Mouse (Mus musculus) thymus, postnatal 25 days (tissue): Measurements from ENCODE around the gene Dip2c.

Source experiments
- DNase-seq: peaks from one replicate; pipeline ENCODE4 v3.0.0; 2022

Dip2c gene

GRCm38 (mm10) chr13:9684153-9684923 lies 408.0 kb downstream of the Dip2c start:
- DNase-seq: no peak

DNA sequence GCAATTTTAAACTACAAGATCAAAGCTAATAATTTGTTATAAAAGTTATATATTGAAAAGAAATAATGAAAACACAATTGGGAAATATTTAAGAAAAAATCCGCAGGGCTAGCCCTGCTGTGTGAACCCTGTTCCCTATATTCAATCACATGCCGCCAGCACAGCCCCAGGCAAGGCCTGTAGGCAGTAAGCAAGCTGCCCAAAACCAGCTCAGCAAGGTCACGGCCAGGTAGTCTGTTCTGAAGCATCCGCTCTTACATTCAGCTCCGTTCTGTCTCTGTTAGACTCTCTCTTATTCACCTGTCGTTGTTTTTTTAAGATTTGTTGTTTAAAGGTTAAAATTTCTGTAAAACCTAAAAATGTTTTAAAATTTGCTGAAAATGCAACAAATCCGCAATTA lies 409.9 kb downstream of the Dip2c start:
- DNase-seq: no peak

- DNase-seq: no peak
These were observed 410.4 kb downstream of the Dip2c start for GRCm38 (mm10) chr13:9686765-9687164.

- no peak for DNase-seq
These were observed 413.0 kb downstream of the Dip2c start for GRCm38 (mm10) chr13:9689366-9689765.

GRCm38 (mm10) chr13:9692876-9693275 lies 416.5 kb downstream of the Dip2c start:
- no peak for DNase-seq

DNA sequence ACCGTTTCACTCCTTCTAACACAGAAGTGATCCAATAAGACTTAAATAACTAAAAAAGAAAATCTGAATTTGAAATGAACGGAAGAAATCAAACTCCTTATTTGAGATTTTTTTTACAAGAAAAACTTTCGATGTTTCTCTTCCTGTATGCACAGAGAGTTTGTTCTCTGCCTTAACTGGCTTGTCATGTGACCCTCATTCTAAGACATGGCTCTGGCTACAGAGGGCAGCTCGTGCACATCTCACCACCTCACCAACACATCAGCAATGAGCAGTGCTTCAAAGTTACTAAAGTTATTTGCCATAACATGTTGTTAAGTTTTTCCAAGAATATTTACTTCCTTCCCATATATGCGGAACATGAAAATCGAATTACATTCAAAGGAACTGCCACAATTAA lies 418.3 kb downstream of the Dip2c start:
- DNase-seq: no peak

DNA sequence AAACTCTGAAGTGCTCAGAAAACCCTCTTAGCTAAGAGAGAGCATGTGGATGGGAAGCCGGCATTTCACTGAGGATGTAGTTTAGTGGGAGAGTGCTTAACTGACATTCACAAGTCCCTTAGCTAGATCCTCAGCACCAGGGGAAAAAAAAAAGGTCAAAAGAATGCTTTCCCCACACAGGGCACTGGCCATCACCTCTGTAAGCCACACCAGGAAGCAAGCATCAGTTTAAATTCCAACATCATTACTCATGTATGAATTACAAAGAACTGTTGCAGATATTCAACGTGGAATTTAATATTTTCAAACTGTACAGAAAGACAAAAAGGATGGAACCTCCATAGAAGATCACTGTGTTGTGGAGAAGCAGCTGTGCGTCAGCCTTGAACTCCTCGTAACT lies 419.1 kb downstream of the Dip2c start:
- DNase-seq: no peak

DNA sequence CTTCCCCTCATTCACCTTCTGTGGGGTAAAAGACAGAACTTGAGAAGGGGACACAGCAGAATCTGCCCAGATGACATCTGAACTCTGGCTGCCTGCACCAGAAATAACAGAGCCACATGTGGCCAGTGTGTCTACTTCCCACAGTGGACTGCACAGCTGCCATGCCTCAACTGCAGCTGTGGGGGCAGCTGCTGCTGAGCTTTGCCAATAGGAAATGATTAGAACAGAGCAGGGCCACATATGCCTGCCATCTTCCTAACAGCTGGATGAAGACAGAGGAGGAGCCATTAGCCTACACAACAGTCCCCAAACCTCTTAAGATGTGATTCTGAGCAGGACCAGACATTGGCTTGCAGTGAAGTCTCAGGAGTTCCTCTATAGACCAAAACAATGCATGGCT lies 419.5 kb downstream of the Dip2c start:
- no peak for DNase-seq

GRCm38 (mm10) chr13:9697340-9697739 lies 421.0 kb downstream of the Dip2c start:
- no peak for DNase-seq

DNA sequence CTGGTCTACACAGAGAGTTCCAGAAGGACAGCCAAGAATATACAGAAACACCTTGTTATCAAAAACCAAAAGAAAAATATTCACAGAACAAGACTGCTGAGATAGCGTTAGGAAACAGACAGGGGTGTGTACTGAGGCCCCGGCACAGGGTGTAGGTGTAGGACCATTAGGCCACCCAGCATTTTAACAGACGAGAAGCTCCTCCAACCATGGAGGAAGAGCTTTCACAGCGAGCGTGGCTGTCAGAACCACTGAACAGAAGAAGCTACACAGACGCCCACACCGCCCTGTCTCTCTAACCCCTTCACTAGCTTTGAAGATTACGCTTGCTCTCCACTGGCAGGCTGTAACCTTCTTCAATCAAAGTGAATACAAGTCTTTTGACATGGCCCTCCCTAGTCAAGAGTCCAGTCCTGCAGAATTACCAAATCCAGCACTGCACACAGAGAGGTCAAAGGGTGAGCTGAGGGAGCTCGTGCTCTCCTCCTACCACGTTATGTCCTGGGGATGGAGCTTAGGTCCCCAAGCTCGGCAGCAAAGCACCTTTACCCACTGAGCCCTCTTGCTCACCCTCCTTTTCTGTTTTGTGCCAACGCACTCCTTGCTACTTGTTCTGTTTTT lies 426.4 kb downstream of the Dip2c start:
- no peak for DNase-seq

GRCm38 (mm10) chr13:9706720-9707119 lies 430.4 kb downstream of the Dip2c start:
- DNase-seq: no peak

GRCm38 (mm10) chr13:9708433-9709240 lies 432.3 kb downstream of the Dip2c start:
- no peak for DNase-seq

GRCm38 (mm10) chr13:9712409-9712808 lies 436.1 kb downstream of the Dip2c start:
- no peak for DNase-seq

GRCm38 (mm10) chr13:9712971-9713370 lies 436.6 kb downstream of the Dip2c start:
- DNase-seq: no peak

- no peak for DNase-seq
These were observed 437.3 kb downstream of the Dip2c start for GRCm38 (mm10) chr13:9713462-9714134.

- DNase-seq: no peak
These were observed 438.9 kb downstream of the Dip2c start for GRCm38 (mm10) chr13:9715224-9715623.
